Mouse (Mus musculus) intestine, embryonic 14.5 days (tissue): ENCODE data around the gene Gm6020. TPM values are rescaled to one million over a fixed set of nuclear protein-coding genes. Genes with fewer than 3 reads are reported as not detected.
"Not testable (repeated sequence)": the region's sequence is repeated elsewhere in the genome, so short reads cannot be mapped to it uniquely, and the experiment has no call there.

Experiments
- ATAC-seq: fragments of 200-750 bp; cut with Nextera tagmentation; replicated peaks from 2 replicates; pipeline ENCODE4 v1.8.0; 2017; ENCODE audit warnings: low read depth, moderate number of reproducible peaks, moderate TSS enrichment, moderate library complexity; ENCODE audit not compliant: low FRiP score, low TSS enrichment
- DNase-seq: peaks from one replicate; pipeline ENCODE4 v3.0.0-alpha.2; 2018; ENCODE audit warnings: low spot score
- H3K27ac ChIP-seq: fragments of 300-500 bp; sonication (generic); 2 replicates; pipeline ENCODE4 v1.5.1; 2014; ENCODE audit warnings: low read depth, mild to moderate bottlenecking, control low read depth
- H3K27me3 ChIP-seq: fragments of 300-500 bp; sonication (generic); replicated peaks from 2 replicates; pipeline ENCODE4 v1.6.1; 2014; ENCODE audit warnings: low read length, control low read depth; ENCODE audit not compliant: control insufficient read depth, insufficient read depth
- H3K36me3 ChIP-seq: fragments of 300-500 bp; sonication (generic); 2 replicates; pipeline ENCODE4 v1.6.1; 2014; ENCODE audit warnings: low read length, control low read depth; ENCODE audit not compliant: control insufficient read depth, insufficient read depth
- H3K4me1 ChIP-seq: fragments of 300-500 bp; sonication (generic); replicated peaks from 2 replicates; pipeline ENCODE4 v1.6.1; 2014; ENCODE audit warnings: low read length, control low read depth, mixed read lengths; ENCODE audit not compliant: control insufficient read depth, insufficient read depth
- H3K4me2 ChIP-seq: fragments of 300-500 bp; sonication (generic); 2 replicates; pipeline ENCODE4 v1.6.1; 2014; ENCODE audit warnings: low read length
- H3K4me3 ChIP-seq: fragments of 300-500 bp; sonication (generic); 2 replicates; pipeline ENCODE4 v1.5.1; 2014; ENCODE audit warnings: low read depth, low read length, control low read depth, mixed read lengths
- H3K9ac ChIP-seq: fragments of 300-500 bp; sonication (generic); 2 replicates; pipeline ENCODE4 v1.6.1; 2014; ENCODE audit warnings: mild to moderate bottlenecking, low read length
- H3K9me3 ChIP-seq: fragments of 300-500 bp; sonication (generic); 2 replicates; pipeline ENCODE4 v1.6.1; 2016; ENCODE audit warnings: low read length, control low read depth; ENCODE audit not compliant: control insufficient read depth
- WGBS: fragments of 180-500 bp; shearing (Covaris S2); extraction: QIAGEN DNeasy Blood & Tissue Kit; methylation state at CpG from one replicate; pipeline ENCODE4 v1.1.7; 2014; 5-methylcytosine and 5-hydroxymethylcytosine counted together
- polyA plus RNA-seq: library from polyadenylated mRNA; unstranded; fragments of >200 nt; fragmentation: Nextera tagmentation; extraction: Ambion mirVana; gene quantifications from 2 replicates; pipeline ENCODE4 v1.2.1, GENCODE M21; 2014

Gm6020 gene
- polyA plus RNA-seq, 1 experiment from 2014 or later: not detected

GRCm38 (mm10) chr19:61199836-61200235, 16.1 kb downstream of the Gm6020 start:
- Histone ChIP-seq H3K36me3 (no peaks in the 10 kb centered on the region), H3K9ac (no peak overlapping the region), H3K4me1 (no peaks in the 10 kb centered on the region), H3K27me3 (no peaks in the 10 kb centered on the region), H3K27ac (no peak overlapping the region), H3K9me3 (no peaks in the 10 kb centered on the region), H3K4me3 (no peak overlapping the region), H3K4me2 (no peak overlapping the region)
- DNase-seq (peak; percentile 80), ATAC-seq (no peak)
- 22% methylated on average over 10 of the region's 10 CpGs for WGBS

GRCm38 (mm10) chr19:61207506-61207905, 23.8 kb downstream of the Gm6020 start:
- H3K27ac ChIP-seq, ATAC-seq, H3K36me3 ChIP-seq, H3K9ac ChIP-seq, H3K9me3 ChIP-seq, H3K4me1 ChIP-seq, H3K27me3 ChIP-seq, H3K4me2 ChIP-seq, H3K4me3 ChIP-seq, DNase-seq: not testable (repeated sequence)
- WGBS: 62% methylated on average over 6 of the region's 6 CpGs

- no peaks in the 10 kb centered on the region for H3K36me3 ChIP-seq
- H3K4me1 ChIP-seq: no peaks in the 10 kb centered on the region
- WGBS: 95% methylated on average over 6 of the region's 6 CpGs
- H3K4me2 ChIP-seq: no peak overlapping the region
- H3K9ac ChIP-seq: no peak overlapping the region
- no peak for DNase-seq
- H3K4me3 ChIP-seq: no peak overlapping the region
- no peak for ATAC-seq
- H3K27me3 ChIP-seq: no peaks in the 10 kb centered on the region
- H3K27ac ChIP-seq: no peak overlapping the region
- 0 out of 2 replicates have a peak, but pooled peaks cover 2% of the 10 kb centered on the region for H3K9me3 ChIP-seq
Observed at GRCm38 (mm10) chr19:61223706-61224328, 40.1 kb downstream of the Gm6020 start.

GRCm38 (mm10) chr19:61224678-61225525, 41.2 kb downstream of the Gm6020 start:
- Histone ChIP-seq H3K4me3 (peak overlapping the region; percentile 61), H3K27me3 (no peaks in the 10 kb centered on the region), H3K9me3 (0 out of 2 replicates have a peak, but pooled peaks cover 2% of the 10 kb centered on the region), H3K4me1 (no peaks in the 10 kb centered on the region), H3K36me3 (no peaks in the 10 kb centered on the region), H3K4me2 (peak overlapping the region; percentile 61), H3K27ac (no peak overlapping the region), H3K9ac (no peak overlapping the region)
- 26% methylated on average over 53 of the region's 53 CpGs for WGBS
- DNase-seq (peak; percentile 58), ATAC-seq (peak; percentile 4)

GRCm38 (mm10) chr19:61225526-61226400, 42.1 kb downstream of the Gm6020 start:
- ATAC-seq (peak; percentile 59), DNase-seq (peak; percentile 97)
- Histone ChIP-seq H3K4me2 (peak overlapping the region; percentile 61), H3K36me3 (no peaks in the 10 kb centered on the region), H3K4me3 (peak overlapping the region; percentile 61), H3K27ac (peak overlapping the region; percentile 97), H3K9me3 (0 out of 2 replicates have a peak, but pooled peaks cover 2% of the 10 kb centered on the region), H3K27me3 (no peaks in the 10 kb centered on the region), H3K9ac (peak overlapping the region; percentile 51; the same call in 1 of the 2 replicates), H3K4me1 (no peaks in the 10 kb centered on the region)
- whole genome bisulfite sequencing: 7% methylated on average over 70 of the region's 70 CpGs

GRCm38 (mm10) chr19:61226401-61226927, 42.8 kb downstream of the Gm6020 start:
- DNase-seq: peak; percentile 98

GRCm38 (mm10) chr19:61226928-61227854, 43.5 kb downstream of the Gm6020 start:
- WGBS: 4% methylated on average over 65 of the region's 71 CpGs
- H3K36me3 ChIP-seq: no peaks in the 10 kb centered on the region
- DNase-seq: no peak
- H3K9ac ChIP-seq: peak overlapping the region; percentile 51
- H3K4me3 ChIP-seq: peak overlapping the region; percentile 61
- peak; percentile 91 for ATAC-seq
- 0 out of 2 replicates have a peak, but pooled peaks cover 2% of the 10 kb centered on the region for H3K9me3 ChIP-seq
- H3K27ac ChIP-seq: peak overlapping the region; percentile 97
- no peaks in the 10 kb centered on the region for H3K27me3 ChIP-seq
- peak overlapping the region; percentile 61 for H3K4me2 ChIP-seq
- no peaks in the 10 kb centered on the region for H3K4me1 ChIP-seq

More at GRCm38 (mm10) chr19:61226401-61226927, 42.8 kb downstream of the Gm6020 start:
- H3K4me3 ChIP-seq: peak overlapping the region; percentile 61
- no peaks in the 10 kb centered on the region for H3K36me3 ChIP-seq
- H3K27me3 ChIP-seq: no peaks in the 10 kb centered on the region
- no peaks in the 10 kb centered on the region for H3K4me1 ChIP-seq
- peak; percentile 38 for ATAC-seq
- peak overlapping the region; percentile 97 for H3K27ac ChIP-seq
- H3K9me3 ChIP-seq: 0 out of 2 replicates have a peak, but pooled peaks cover 2% of the 10 kb centered on the region
- peak overlapping the region; percentile 51 for H3K9ac ChIP-seq
- 2% methylated on average over 67 of the region's 71 CpGs for WGBS
- peak overlapping the region; percentile 61 for H3K4me2 ChIP-seq
